Mouse (Mus musculus) left cerebral cortex, postnatal 25 days (tissue): Measurements from ENCODE around the gene Tiam2. TPM values are rescaled to one million over a fixed set of nuclear protein-coding genes. Genes with fewer than 3 reads are reported as not detected.

Source experiments
- DNase-seq, 2 experiments: peaks; one replicate each; pipeline ENCODE4 v3.0.0; 2022; ENCODE audit warnings: low spot score in 2 of 2, mixed read lengths in 1 of 2
- intact Hi-C: fragments of 180-260 bp; cut with DNase I; formaldehyde crosslinking; loops from one replicate; pipeline ENCODE4 v1.15.1; 2025
- total RNA-seq, 2 experiments: library from RNA; stranded (reverse); gene quantifications; 2 replicates each; pipeline ENCODE4 v1.2.3; 2021

The Tiam2 gene
- total RNA-seq, 2 experiments from 2014 or later = 83.6 to 93.5 TPM

DNA sequence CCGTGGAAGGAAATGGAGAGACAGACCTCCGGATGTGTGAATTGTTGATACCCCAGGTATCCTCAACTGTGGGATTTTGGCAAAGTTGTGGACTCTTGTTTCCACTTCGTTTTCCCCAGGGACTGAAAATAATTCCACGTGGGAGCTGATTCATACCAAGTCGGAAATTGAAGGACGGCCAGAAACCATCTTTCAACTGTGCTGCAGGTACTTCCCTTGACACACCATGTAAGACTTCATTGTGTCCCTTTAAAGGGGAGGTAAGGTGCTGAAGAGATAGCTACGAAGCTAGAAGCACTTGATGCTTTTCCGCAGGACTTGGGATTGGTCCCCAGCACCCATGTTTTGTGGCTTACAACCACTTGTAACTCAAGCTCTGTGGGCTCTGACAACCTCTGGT is 189.5 kb downstream of the Tiam2 start:
- intact Hi-C loops = no loop called here
- DNase-seq = no peak

DNA sequence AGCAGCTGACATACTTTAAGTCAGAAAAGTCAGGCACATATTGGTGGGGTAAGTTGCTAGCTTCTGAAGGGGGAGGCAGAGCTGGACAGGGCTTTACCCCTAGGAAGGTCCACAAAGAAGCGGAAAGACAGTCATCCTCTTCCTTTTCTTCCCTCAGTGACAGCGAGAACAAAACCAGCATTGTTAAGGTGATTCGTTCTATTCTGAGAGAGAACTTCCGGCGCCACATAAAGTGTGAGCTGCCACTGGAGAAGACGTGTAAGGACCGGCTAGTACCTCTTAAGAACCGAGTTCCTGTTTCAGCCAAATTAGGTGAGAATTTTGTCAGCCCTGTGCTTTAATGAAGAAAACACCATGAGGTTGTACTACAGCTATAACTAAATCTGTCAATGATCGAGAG is 190.0 kb downstream of the Tiam2 start:
- intact Hi-C loops = no loop called here
- DNase-seq = no peak

DNA sequence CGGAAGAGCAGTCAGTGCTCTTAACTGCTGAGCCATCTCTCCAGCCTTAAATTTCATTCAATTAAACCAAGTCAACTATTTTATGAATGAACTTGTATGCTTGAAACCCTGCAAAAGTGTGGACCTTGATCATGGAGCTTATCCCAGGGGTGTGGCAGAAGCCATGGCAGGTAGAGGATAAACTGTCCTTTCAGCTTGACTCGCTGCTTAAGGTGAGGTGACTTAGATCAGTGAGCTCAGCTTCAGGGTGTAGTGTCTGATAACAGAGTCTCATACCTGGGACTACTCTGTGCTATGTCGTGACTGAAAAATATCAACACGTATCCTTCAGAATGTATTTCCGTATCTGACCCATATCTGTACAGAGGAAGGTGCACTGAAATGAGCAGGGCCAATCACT is 194.0 kb downstream of the Tiam2 start:
- intact Hi-C loops = no loop called here
- no peak for DNase-seq

DNA sequence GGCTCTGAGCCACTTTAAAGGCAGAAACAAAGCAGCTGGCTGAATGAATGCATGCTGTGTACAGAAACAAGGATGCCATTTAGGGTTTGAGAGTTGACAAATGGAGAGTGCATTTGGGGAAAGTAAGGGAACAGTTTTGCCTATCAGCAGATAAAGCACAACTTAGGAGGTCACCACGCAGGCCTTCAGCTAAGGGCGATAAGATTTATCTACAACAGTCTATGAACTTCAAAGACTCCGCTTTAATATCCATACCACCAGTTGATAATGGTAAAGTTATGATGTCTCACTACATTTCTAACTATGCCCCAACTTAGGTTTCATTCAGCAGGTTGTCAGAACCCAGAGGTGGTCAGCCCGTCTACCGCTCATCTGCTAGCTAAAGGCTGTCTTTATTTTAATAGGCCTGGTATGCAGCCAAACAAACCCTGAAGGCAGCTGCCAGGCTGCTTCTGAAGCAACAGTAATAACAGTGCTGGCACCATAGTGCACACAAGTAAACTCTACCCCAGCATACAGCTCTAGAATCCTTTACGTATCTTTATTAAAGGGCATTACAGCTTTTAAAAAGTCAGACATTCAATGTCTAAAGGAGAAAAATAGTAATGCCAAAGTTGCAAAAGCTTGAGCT is 201.6 kb downstream of the Tiam2 start:
- intact Hi-C loops = no loop called here
- DNase-seq = no peak

DNA sequence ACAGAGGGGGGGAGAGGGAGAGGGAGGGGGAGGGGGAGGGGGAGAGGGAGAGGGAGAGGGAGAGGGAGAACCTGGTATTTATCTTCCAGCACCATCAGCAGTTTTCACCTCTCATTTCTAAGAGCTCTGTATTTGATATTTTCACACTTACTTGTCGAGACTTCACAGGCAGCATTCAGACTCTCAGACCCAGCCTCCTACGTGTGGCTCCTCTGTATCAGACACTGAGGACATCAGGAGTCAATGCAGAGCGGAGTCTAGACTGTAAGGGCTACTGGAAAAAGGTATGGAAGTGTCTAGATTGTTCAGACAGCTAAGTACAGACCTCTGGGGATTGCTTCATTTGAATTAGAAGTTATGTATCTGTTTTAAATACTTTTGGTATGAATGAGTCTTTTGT is 203.2 kb downstream of the Tiam2 start:
- no peak for DNase-seq
- intact Hi-C loops = no loop called here

DNA sequence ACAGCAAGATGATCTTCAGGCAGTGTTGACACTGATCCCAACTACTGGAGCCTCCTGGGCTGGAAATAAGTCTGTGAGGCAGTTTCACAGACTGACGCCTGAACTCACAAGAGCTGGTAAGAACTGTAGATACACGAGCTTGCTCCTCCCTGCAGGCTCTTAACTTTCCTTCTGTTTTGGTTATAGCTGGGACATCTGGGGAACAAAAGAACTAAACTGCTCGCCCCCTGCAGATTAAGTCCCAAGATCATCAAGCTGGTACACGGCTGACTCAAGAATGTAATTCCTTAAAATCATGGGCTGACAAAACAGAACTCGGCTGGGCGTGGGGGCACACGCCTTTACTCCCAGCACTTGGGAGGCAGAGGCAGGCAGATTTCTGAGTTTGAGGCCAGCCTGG is 204.2 kb downstream of the Tiam2 start:
- intact Hi-C loops = no loop called here
- no peak for DNase-seq

DNA sequence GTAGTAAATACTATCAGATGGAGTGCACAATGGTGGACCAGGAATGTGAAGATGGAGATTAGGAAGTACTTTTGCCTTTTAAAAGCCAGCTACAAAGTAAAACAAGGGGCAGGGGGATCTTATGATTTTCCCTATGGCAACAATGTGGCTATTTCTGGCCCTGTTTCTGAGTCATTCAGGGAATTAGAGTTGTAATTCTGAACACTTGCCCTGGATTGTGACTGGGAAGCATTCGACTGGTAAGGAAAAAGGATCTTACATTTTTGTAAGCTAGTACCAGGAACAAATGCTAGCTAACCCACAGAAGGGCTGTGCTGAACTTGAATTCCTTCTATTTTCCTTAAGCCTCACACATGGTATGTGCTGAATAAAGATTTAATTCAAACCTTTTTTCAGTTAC is 205.3 kb downstream of the Tiam2 start:
- intact Hi-C loops = no loop called here

DNA sequence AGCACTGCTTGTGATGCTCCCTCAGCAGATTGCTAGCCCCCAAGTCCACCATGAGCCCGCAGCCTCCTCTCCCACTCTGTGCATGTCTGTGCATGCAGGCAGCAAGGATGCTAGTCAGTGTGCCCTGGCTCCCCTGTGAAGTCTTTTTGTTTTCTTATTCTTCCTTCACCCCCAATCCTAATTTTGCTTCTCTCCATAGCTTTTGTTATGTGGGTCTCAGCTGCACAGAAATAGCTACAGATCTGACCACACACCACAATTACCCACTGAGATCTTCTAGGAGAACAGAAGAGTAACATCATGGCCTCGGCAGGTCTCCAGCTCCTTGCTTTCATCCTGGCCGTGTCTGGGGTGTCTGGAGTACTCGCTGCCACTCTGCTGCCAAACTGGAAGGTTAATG is 205.9 kb downstream of the Tiam2 start, which contains the start of gene Cldn20:
Gene Cldn20, plus strand, starts transcription at position 301 of the 400 bp plus-strand sequence.
- intact Hi-C loops = no loop called here
- no peak for DNase-seq

More for the DNA sequence above, 205.3 kb downstream of the Tiam2 start:
- no peak for DNase-seq

DNA sequence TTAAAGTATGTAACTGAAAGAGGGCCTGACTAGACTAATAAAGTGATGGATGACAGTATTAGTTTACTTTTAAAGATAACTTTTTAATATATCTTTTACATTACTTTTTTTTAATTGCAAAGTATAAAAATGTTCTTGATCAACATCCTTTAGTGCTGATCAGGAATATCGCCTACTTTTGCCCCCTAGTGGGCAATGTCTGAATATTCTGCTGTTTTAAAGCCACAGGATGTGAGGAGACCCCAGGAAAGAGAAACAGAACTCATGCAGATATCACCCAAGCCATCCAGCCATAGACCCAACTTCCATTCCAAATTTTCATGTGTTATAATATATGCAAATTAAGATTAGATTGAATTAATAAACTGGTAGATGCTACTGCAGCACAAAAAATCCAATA is 207.1 kb downstream of the Tiam2 start:
- DNase-seq = peak in 1 of 2 experiments; percentile 23
- intact Hi-C loops = no loop called here

DNA sequence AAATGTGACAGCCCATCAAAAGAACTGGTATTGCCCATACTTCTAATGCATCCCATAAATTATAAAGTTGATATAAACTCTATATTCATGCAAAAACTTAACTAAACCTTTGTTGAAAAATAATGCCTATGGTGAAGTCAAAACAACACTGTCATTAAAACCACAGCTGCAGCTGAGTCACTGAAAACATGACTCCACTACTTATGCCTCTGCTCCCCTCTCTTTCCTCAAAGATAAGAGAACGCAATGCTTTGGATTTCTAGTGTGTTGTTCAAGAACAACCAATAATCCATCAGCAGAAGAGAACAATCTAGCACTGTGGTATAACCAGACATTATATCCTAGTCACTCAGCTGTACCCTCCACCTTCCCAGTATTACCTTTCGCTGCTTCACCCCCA is 213.9 kb downstream of the Tiam2 start:
- intact Hi-C loops = no loop called here
- DNase-seq = no peak

DNA sequence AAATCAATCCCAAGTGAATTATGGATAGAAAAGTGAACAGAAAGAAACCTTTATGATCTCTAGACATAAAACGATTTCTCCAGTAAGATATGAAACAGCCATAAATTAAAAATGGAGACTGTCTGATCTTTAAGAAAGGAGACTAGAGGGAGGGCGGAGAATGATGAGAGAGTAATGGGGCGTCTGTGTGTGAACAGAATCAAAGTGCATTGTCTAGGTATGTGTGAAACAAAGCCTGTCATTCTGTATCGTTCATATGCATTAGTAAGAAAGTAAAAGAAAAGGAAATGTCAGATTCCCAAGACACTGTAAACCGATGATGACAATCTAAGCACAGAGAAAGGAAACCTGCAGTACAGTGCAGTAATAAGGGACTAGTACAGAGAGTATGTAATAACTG is 214.7 kb downstream of the Tiam2 start:
- intact Hi-C loops = no loop called here

DNA sequence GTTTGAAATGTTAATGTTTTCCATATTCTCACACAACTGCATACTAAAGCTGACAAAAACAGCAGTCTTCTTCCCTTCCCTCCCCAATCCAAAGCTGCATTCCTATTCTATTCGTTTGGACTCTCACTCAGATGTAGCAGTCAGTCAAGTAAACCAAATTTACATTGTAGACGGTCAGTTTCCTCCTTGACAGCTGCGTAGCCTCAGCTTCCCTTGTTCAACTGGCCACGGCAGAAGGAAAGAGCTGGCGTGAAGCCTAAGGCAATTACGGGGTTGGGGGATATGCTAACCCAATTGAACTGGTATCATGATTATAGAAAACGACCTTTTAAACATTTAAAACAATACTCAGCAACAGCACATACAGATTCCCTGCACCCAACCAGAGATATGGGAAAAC is 221.4 kb downstream of the Tiam2 start:
- no peak for DNase-seq
- intact Hi-C loops = no loop called here

More for the DNA sequence above, 214.7 kb downstream of the Tiam2 start:
- DNase-seq = no peak

DNA sequence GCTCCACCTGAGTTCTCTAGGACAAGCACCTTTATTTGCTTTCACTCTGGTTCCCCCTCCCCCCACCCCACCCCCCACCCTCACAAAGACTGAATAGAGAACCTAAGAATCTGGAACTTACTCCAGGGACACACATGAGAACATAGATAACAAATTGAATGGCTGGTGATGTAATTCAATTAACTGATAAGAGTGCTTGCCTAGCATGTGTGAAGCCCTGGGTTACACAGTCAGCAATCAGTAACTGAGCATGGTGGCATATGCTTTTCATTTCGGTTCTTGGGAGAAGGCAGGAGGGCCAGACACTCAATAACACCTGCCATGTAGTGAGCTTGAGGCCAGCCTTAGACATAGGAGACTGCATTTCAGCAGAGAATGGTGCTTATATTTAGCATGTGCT is 229.9 kb downstream of the Tiam2 start:
- intact Hi-C loops = no loop called here
- no peak for DNase-seq

DNA sequence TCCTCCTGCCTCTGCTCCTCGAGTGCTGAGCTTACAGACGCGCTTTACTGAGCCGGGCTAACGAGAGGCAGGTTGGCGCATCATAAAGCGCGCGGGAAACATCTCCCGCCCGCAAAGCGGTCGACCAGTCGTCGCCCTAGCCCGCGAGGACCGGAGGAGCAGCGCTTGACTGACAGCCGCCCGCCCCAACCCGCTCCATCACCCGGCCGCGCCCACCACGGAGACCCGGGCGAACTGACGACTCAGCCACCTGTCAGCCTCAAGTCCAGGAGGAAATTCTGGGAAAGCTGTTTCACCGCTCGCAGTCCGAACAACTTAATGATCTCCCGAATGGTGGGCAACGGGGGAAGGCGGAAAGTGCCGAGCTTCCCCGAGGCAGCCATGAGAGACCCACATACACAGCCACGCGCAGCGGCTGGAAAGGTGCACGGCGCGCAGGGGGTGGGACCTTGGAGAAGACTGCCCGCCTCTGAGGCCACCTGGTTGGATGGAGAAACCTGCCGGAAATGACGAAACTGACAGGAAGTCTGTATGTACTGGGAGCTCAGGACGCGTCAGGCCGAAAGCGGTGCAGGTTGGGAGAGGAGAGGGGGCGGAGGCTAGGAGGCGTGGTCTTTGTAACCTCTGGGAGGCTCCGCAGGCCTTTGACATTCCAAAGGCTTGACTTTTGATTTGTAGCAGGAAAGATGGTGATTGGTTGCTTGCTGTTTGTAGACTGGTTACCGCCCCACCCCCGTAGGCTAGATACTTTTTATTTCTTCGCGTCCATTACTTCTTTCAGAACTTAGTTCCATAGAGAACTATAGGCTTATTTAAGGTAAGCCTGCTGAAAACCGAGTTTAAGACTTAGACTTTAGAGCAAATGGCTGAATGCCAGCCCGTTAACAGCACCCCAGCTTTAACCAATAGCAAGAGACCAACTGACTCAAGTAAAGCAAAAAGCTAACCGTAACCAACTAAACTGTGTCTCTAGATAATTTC is 231.2 kb downstream of the Tiam2 start, which contains the start of gene Tfb1m:
Gene Tfb1m, minus strand, starts transcription at position 451 of the 981 bp plus-strand sequence.
- peak; percentile 99 for DNase-seq
- intact Hi-C loops = no loop called here

DNA sequence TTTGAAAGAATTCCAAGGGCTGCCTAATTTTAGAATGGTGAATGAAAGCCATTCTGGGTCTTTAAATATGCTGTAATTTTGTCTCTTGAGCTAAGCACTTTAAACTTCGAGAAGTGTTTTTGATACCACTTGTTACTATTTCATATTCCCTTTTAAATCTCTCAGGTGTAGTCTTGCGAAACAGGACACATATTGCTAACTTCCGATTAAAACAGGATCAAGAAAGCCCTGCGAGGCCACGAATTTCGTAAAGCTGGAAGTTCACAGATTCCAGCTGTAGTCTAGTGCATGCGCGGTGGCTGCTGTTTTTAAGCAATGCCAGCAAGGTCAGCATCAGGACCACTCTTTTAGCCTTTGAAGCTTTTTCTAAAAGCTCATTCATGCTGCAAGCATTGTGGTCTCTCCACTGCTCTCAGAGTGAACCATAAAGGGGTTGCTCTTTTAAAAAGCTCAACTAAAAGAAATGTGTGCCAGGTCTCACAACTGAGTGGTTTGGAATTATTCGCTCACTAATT is 232.0 kb downstream of the Tiam2 start:
- DNase-seq = no peak
- intact Hi-C loops = no loop called here

DNA sequence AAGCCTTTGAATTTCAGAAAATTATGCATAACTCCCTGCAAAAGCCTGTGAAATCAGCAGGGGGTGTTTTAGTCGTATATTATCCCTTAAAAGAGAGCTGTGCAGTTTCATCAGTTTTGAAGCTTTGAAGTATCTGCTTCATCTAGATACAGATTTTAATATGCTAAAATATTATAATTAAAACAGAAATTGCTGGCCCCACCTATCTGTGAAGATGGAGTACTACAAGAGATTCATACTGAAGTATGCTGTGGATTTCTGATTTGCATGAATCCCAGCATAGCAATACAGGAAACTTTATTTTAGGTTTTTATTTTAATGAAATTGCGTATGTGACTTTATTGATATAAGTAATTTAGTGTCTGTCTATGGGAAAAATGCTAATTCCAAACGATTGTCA is 234.2 kb downstream of the Tiam2 start:
- peak in 1 of 2 experiments; percentile 38 for DNase-seq
- intact Hi-C loops = no loop called here

DNA sequence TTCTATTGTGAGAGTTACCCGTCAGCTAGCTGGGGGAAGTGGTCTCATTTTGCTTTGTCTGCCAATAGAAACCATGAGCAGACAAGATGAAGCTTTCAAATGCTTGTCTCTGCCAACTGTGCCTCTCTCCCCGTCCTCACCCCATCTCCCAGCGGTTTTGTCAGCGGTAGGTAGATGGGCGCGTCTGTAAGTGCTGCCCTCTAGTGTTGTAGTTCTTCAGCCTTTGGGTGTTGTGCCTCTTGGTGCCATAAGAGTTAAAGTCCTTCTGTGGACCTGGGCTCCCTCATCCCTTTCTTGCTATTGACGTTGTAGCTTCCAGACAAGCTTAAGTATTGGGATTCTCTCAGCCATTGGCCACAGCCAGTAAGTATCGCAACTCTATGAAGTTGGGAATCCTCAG is 236.0 kb downstream of the Tiam2 start:
- intact Hi-C loops = no loop called here
- DNase-seq = no peak

DNA sequence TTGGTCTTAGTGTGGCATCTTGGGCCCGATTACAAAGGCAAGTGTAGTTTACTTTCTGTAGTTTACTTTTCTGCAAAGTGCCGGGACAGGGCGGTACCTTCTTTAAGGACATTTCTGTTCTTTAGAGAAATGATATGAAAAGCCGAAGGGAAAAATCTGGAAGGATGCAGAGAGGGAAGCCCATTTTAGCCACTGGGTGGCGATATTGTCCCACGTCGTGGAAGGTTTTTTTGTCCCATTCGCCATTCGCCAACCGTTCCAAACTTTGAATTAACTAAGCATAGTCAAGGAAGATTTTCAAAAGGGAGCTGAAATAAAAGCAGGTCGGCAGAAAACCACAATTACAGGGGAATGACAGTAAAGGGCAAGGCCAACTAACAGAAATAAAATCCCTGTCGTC is 244.5 kb downstream of the Tiam2 start:
- intact Hi-C loops = loop anchor here (1.0 kb wide), 1 partner anchor 221 kb away; no protein-coding TSS in a partner anchor
- DNase-seq = peak; percentile 81 to 84
